Mouse (Mus musculus): ENCODE data around the gene Scfd2. TPM values are rescaled to one million over a fixed set of nuclear protein-coding genes. Genes with fewer than 3 reads are reported as not detected.

Gene Scfd2
- polyA plus RNA-seq, 1 experiment = 9.6 TPM

DNA sequence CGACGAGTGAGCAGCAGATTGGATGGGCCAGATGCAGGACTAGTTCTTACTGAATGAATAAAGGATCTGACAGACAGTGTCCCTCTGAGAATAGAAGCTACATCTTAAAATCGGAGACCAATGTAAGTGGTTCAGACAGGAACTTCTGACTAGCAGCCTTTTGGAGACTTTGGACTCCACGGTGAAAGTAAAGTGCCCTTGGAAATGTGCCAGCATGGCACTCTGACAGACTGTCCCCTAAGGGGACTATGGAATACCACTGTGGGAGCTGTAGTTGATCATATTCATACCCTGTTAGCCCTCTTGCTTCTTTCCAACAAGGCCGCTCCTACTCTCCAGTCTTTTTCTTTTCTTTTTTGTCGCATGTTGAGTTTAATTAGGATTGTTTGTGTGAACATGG, 368.4 kb downstream of the Scfd2 start:
- 43% methylated on average over 6 of the region's 6 CpGs for WGBS
- TF ChIP-seq POLR2A (IDR thresholded peaks at IDR 0.05; ENCODE audit: low read depth, low read length) (no peak), CTCF (IDR thresholded peaks at IDR 0.05; ENCODE audit: extremely low read depth, insufficient read length, insufficient replicate concordance, low read depth, low read length) (no peak)
- Histone ChIP-seq H3K4me1 (ENCODE audit: control insufficient read depth, insufficient read depth, insufficient read length, low read length) (peaks cover 22% of the 10 kb centered on the region), H3K27me3 (ENCODE audit: control insufficient read depth, insufficient read depth, low read length) (no peaks in the 10 kb centered on the region), H3K4me3 (ENCODE audit: low read depth, low read length) (no peak overlapping the region), H3K36me3 (ENCODE audit: control insufficient read depth, insufficient read depth, low read length) (no peaks in the 10 kb centered on the region), H3K27ac (ENCODE audit: insufficient read depth, low read depth, low read length) (no peak overlapping the region)

DNA sequence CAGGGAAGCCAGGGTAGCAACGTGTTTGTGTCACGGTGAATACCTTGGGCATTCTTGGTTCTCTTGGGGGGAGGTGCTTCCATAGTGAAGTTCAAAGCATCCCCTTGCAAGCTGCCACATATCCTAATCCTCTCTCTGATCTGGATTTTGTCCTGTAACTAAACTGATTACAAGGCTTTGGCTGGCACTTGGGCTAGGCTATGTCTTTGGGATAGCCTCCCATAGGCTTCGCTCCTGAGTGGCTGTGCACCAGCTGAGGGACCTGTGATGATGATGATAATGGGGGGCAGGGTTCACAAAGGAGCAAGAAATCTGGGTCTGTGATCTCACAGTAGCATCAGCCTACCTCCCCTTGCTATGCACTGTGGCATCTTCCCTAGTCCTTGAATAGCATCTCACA, 369.5 kb downstream of the Scfd2 start:
- H3K27me3 ChIP-seq (ENCODE audit: control insufficient read depth, insufficient read depth, low read length) = no peaks in the 10 kb centered on the region
- TF ChIP-seq CTCF (IDR thresholded peaks at IDR 0.05; ENCODE audit: extremely low read depth, insufficient read length, insufficient replicate concordance, low read depth, low read length) (no peak), POLR2A (IDR thresholded peaks at IDR 0.05; ENCODE audit: low read depth, low read length) (no peak)

DNA sequence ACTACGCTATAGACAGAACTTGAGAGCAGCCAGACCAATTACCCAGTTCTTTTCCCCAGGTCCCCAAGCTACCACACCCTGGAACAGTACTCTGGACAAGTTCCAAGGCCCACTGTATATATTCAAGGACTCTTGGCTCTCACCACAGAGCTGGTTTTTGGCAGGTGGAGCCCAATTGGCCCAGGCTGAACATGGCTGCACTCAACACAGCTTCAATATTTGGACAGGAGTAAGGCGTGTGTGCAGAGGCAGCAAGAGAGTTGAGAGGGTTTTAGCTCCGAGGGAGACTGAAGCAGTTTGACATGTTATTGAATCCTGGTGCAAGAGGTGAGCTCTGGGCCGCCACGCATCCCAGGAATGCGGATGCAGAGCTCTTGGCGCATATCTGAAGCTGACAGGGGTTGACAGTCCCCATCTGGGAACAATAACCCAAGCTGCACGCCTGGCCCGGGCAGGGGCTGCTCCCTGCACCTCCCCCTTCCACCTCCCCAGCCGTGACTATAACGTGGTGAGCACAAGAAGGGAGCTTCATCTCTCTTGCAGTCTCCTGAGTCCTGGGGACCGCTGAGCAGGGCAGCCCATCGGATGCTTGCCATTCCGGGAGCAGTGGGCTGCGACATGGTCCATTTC, 370.1 kb downstream of the Scfd2 start:
- peaks cover 22% of the 10 kb centered on the region for H3K4me1 ChIP-seq (ENCODE audit: control insufficient read depth, insufficient read depth, insufficient read length, low read length)
- no peaks in the 10 kb centered on the region for H3K36me3 ChIP-seq (ENCODE audit: control insufficient read depth, insufficient read depth, low read length)
- H3K4me3 ChIP-seq (ENCODE audit: low read depth, low read length) = no peak overlapping the region
- TF ChIP-seq CTCF (IDR thresholded peaks at IDR 0.05; ENCODE audit: extremely low read depth, insufficient read length, insufficient replicate concordance, low read depth, low read length) (no peak), POLR2A (IDR thresholded peaks at IDR 0.05; ENCODE audit: low read depth, low read length) (no peak)
- 20% methylated on average over 15 of the region's 15 CpGs for WGBS
- no peak overlapping the region for H3K27ac ChIP-seq (ENCODE audit: insufficient read depth, low read depth, low read length)
- H3K27me3 ChIP-seq (ENCODE audit: control insufficient read depth, insufficient read depth, low read length) = no peaks in the 10 kb centered on the region

More for the DNA sequence above, 369.5 kb downstream of the Scfd2 start:
- no peak overlapping the region for H3K4me3 ChIP-seq (ENCODE audit: low read depth, low read length)
- peaks cover 22% of the 10 kb centered on the region for H3K4me1 ChIP-seq (ENCODE audit: control insufficient read depth, insufficient read depth, insufficient read length, low read length)
- no peaks in the 10 kb centered on the region for H3K36me3 ChIP-seq (ENCODE audit: control insufficient read depth, insufficient read depth, low read length)
- no peak overlapping the region for H3K27ac ChIP-seq (ENCODE audit: insufficient read depth, low read depth, low read length)
- WGBS = 83% methylated on average over 3 of the region's 3 CpGs

DNA sequence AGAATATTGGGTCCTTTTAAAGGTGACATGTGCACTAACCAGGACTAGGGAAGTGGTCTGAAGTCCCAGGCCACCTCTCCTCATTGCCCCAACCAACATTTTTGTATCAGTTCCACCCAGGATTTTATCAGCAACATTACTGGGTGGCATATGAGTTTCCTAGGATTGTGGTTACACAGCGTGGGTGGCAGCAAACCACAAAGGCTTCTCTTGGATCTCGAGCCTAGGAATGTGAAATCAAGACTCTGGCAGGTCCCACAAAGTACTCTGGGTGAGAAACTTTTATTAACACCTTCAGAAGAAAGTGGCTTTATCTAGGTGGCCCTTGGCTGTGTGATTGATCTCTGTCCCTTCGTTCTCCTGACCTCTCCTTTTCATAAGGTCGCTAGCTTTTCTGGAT, 371.2 kb downstream of the Scfd2 start:
- no peak for TF ChIP-seq CTCF (IDR thresholded peaks at IDR 0.05; ENCODE audit: extremely low read depth, insufficient read length, insufficient replicate concordance, low read depth, low read length)
- TF ChIP-seq POLR2A (IDR thresholded peaks at IDR 0.05; ENCODE audit: low read depth, low read length) = no peak
- WGBS = 66% methylated on average over 4 of the region's 4 CpGs

DNA sequence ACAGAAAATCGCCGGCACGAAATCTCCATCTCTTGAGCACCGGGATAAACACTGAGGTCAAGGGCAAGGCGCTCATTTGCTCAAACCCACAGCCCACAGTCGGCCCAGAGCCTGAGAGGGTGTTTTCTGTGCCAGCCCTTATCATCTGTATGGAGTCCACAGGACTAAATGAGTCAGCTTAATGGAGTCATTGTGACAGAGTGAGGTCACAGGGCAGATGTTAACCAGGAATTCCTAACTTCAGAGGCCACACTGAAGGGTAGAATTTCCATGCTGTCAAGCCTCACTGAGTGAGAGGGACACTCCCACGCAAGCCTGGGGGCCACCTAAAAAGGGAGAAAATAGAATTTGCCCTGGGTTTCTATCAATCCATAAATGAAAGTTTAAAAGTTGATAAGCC, 371.7 kb downstream of the Scfd2 start:
- WGBS = 41% methylated on average over 7 of the region's 7 CpGs
- no peak overlapping the region for H3K4me3 ChIP-seq (ENCODE audit: low read depth, low read length)
- TF ChIP-seq POLR2A (IDR thresholded peaks at IDR 0.05; ENCODE audit: low read depth, low read length) (no peak), CTCF (IDR thresholded peaks at IDR 0.05; ENCODE audit: extremely low read depth, insufficient read length, insufficient replicate concordance, low read depth, low read length) (no peak)
- H3K36me3 ChIP-seq (ENCODE audit: control insufficient read depth, insufficient read depth, low read length) = no peaks in the 10 kb centered on the region
- H3K4me1 ChIP-seq (ENCODE audit: control insufficient read depth, insufficient read depth, insufficient read length, low read length) = peaks cover 22% of the 10 kb centered on the region
- no peaks in the 10 kb centered on the region for H3K27me3 ChIP-seq (ENCODE audit: control insufficient read depth, insufficient read depth, low read length)
- H3K27ac ChIP-seq (ENCODE audit: insufficient read depth, low read depth, low read length) = no peak overlapping the region

More for the DNA sequence above, 371.2 kb downstream of the Scfd2 start:
- Histone ChIP-seq H3K36me3 (ENCODE audit: control insufficient read depth, insufficient read depth, low read length) (no peaks in the 10 kb centered on the region), H3K4me1 (ENCODE audit: control insufficient read depth, insufficient read depth, insufficient read length, low read length) (peaks cover 22% of the 10 kb centered on the region), H3K27ac (ENCODE audit: insufficient read depth, low read depth, low read length) (no peak overlapping the region), H3K4me3 (ENCODE audit: low read depth, low read length) (no peak overlapping the region), H3K27me3 (ENCODE audit: control insufficient read depth, insufficient read depth, low read length) (no peaks in the 10 kb centered on the region)

DNA sequence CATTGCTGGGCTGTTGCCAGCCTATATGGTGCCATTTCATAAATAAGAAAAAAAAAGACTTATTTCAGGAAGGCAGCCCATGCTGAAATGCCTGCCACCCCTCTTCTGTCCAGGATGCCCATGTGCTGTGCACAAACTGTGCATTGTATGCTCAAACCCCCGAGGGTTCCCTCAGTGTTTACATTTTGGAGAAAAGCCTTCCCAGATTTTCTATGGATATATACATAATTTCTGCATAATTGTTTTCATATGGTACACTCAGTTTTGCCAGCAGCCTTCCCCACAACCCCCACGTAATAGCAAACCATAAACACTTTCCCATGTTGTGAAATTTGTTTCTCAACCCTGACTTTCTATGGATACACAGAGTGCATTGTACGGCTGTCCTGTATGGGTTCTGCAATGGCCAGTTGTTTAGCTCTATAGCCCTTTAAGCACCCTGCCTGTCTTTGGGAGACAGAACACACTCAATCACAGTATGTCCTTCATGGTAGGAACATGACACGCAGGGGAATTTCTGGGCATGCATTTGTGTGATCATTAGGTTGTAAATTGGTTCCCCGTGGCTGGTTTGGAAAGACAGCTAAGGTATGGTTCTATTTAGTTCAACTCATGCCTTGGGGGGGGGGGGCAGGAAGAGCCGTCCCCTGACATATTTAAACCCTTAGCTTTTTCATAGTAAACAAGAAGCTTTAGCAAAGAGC, 372.5 kb downstream of the Scfd2 start:
- Histone ChIP-seq H3K27ac (ENCODE audit: insufficient read depth, low read depth, low read length) (no peak overlapping the region), H3K36me3 (ENCODE audit: control insufficient read depth, insufficient read depth, low read length) (no peaks in the 10 kb centered on the region), H3K4me3 (ENCODE audit: low read depth, low read length) (no peak overlapping the region), H3K4me1 (ENCODE audit: control insufficient read depth, insufficient read depth, insufficient read length, low read length) (peaks cover 20% of the 10 kb centered on the region), H3K27me3 (ENCODE audit: control insufficient read depth, insufficient read depth, low read length) (no peaks in the 10 kb centered on the region)
- TF ChIP-seq POLR2A (IDR thresholded peaks at IDR 0.05; ENCODE audit: low read depth, low read length) = no peak
- no peak for TF ChIP-seq CTCF (IDR thresholded peaks at IDR 0.05; ENCODE audit: extremely low read depth, insufficient read length, insufficient replicate concordance, low read depth, low read length)
- 91% methylated on average over 6 of the region's 6 CpGs for WGBS

DNA sequence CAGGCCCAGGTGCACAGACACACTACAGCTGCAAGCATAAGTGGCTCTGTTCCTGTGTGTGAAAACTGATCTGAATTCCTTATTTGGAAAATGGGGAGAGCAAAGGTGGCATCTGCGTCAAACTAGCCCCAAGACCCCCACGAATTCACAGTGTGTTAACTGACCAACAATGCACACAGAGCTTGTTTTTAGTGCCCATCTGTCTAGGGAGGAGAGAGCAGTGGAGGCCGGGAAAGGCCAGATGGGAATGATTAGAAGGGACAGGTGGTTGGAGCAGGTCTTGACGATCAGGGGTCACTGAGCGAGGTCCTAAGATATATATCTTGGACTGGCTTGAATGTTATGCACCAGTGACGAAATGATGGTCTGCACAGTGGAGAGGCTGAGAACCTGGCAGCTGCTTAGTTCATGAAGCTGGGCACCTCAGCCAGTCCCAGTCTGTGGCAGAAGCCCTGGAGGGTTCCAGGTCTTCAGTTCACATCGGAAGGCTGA, 375.7 kb downstream of the Scfd2 start:
- Histone ChIP-seq H3K27ac (ENCODE audit: insufficient read depth, low read depth, low read length) (no peak overlapping the region), H3K4me1 (ENCODE audit: control insufficient read depth, insufficient read depth, insufficient read length, low read length) (peaks cover 3% of the 10 kb centered on the region; the same call in 1 of the 2 replicates), H3K27me3 (ENCODE audit: control insufficient read depth, insufficient read depth, low read length) (no peaks in the 10 kb centered on the region), H3K36me3 (ENCODE audit: control insufficient read depth, insufficient read depth, low read length) (no peaks in the 10 kb centered on the region), H3K4me3 (ENCODE audit: low read depth, low read length) (no peak overlapping the region)
- no peak for TF ChIP-seq POLR2A (IDR thresholded peaks at IDR 0.05; ENCODE audit: low read depth, low read length)
- TF ChIP-seq CTCF (IDR thresholded peaks at IDR 0.05; ENCODE audit: extremely low read depth, insufficient read length, insufficient replicate concordance, low read depth, low read length) = no peak
- WGBS = 89% methylated on average over 7 of the region's 7 CpGs

Other genes with a start within 250 kb of the Scfd2 start
- 5.7 and 19.6 TPM in 2 replicates for gene Fip1l1, start 3.7 kb upstream of the Scfd2 start, polyA plus RNA-seq (2012; rRNA removed)
- gene Lnx1, start 171.2 kb upstream of the Scfd2 start, polyA plus RNA-seq (2012; rRNA removed) = 6.5 and 21.1 TPM in 2 replicates

Data from small intestine, adult 2 months (tissue).